Comparison of ENCODE assay signal across 9 mouse cellular contexts in the genomic region with DNA sequence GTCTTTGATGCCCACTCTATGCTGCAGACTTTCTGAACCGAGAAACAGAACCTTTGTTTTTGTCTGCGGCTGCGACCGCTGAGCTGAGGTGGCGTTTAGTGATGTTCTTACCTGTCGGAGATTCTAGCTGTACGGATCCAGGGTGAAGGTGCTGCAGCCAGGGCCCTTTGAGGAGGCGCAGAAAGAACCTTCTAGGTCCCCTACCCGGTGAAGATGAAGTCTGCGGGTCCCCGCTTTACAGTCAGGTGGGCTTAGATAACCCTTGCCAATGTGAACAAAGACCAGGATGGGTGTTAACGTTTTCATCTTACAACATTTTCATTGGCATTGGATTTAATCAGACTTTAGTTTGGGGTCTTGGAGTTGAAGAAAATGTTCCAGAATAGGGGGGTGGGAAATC. TPM values are rescaled to one million over a fixed set of nuclear protein-coding genes. Genes with fewer than 3 reads are reported as not detected.
A peak's percentile ranks its signal among the peaks of the same experiment; 100 is the strongest.
DNase-seq lines count a peak whose midpoint lies in the region; ATAC-seq and TF ChIP-seq lines count a peak whose summit lies in the region.
"Had no signal": no experiment of that assay in that cellular context is flagged by ENCODE, and none has a peak within 500 bp of the region (broad histone marks: within the 10 kb centered on the region; RNA-seq: fewer than 3 reads in every experiment).

No protein-coding gene starts in this region.

- ATAC-seq in midbrain, embryonic 12.5 days (ENCODE audit: low FRiP score, low read depth) = 0 out of 2 replicates have a peak, but pooled peaks have one; percentile 36
- ATAC-seq in erythroid progenitor cell, adult 5-6 weeks (replicated peaks; ENCODE audit: low FRiP score, poor library complexity, severe bottlenecking) = no peak

- H3K4me1 ChIP-seq in heart, embryonic 10.5 days = 0 out of 2 replicates have a peak, but pooled peaks cover 4% of the 10 kb centered on the region
- peaks cover 0 to 1% of the 10 kb centered on the region in 2 experiments; a peak in 1 of 4 replicates for H3K4me1 ChIP-seq in MEL (ENCODE audit: control insufficient read depth in 1 of 2, insufficient read depth in 2 of 2, low read length in 2 of 2)
- peaks cover 10% of the 10 kb centered on the region; the same call in 1 of the 2 replicates for H3K4me1 ChIP-seq in hindbrain, embryonic 10.5 days (replicated peaks)
- no peaks in the 10 kb centered on the region for H3K4me1 ChIP-seq in midbrain, embryonic 12.5 days

- WGBS in heart, embryonic 10.5 days = under 1% methylated on average over 12 of the region's 12 CpGs
- 1% methylated on average over 12 of the region's 12 CpGs for WGBS in hindbrain, embryonic 10.5 days
- 1% methylated on average over 12 of the region's 12 CpGs for WGBS in midbrain, embryonic 12.5 days

- peak overlapping the region; percentile 52 for H3K9ac ChIP-seq in MEL (ENCODE audit: control insufficient read depth, low read depth, low read length, poor library complexity, severe bottlenecking)
- peak overlapping the region; percentile 50 for H3K9ac ChIP-seq in midbrain, embryonic 12.5 days (replicated peaks)

- no peak for TF ChIP-seq RAD21 in MEL (IDR thresholded peaks at IDR 0.05; ENCODE audit: low read depth, low read length)

- no peak for TF ChIP-seq POLR2A in MEL (IDR thresholded peaks at IDR 0.05; ENCODE audit: control insufficient read depth in 1 of 2, insufficient read depth in 1 of 2, low read depth in 1 of 2, low read length in 2 of 2, poor library complexity in 1 of 2)

- no peaks in the 10 kb centered on the region for H3K79me2 ChIP-seq in MEL (ENCODE audit: control insufficient read depth, insufficient read depth, low read length, poor library complexity)

- H3K4me3 ChIP-seq in heart, embryonic 10.5 days = peak overlapping the region; percentile 74
- peak overlapping the region; percentile 62 to 77 for H3K4me3 ChIP-seq in MEL (ENCODE audit: control insufficient read depth in 1 of 2, insufficient read depth in 1 of 2, low read depth in 2 of 2, low read length in 2 of 2)
- H3K4me3 ChIP-seq in hindbrain, embryonic 10.5 days = peak overlapping the region; percentile 65
- peak overlapping the region; percentile 54 for H3K4me3 ChIP-seq in midbrain, embryonic 12.5 days

- TF ChIP-seq EP300 in MEL (IDR thresholded peaks at IDR 0.05; ENCODE audit: low read depth in 1 of 2, low read length in 2 of 2) = no peak

- intact Hi-C loops in heart, postnatal 25 days (cut with DNase I) = no loop called here

- H3K27ac ChIP-seq in heart, embryonic 10.5 days = peak overlapping the region; percentile 63
- no peak overlapping the region for H3K27ac ChIP-seq in MEL (ENCODE audit: control insufficient read depth, low read depth, low read length)
- H3K27ac ChIP-seq in hindbrain, embryonic 10.5 days = peak overlapping the region; percentile 78
- no peak overlapping the region for H3K27ac ChIP-seq in midbrain, embryonic 12.5 days (replicated peaks)

- H3K9me3 ChIP-seq in heart, embryonic 10.5 days = no peaks in the 10 kb centered on the region
- H3K9me3 ChIP-seq in MEL (replicated peaks; ENCODE audit: insufficient read depth, low read length) = no peaks in the 10 kb centered on the region
- no peaks in the 10 kb centered on the region for H3K9me3 ChIP-seq in hindbrain, embryonic 10.5 days
- H3K9me3 ChIP-seq in midbrain, embryonic 12.5 days = no peaks in the 10 kb centered on the region

- H3K4me2 ChIP-seq in midbrain, embryonic 12.5 days (replicated peaks) = peak overlapping the region; percentile 65

- peaks cover 19% of the 10 kb centered on the region; the same call in 1 of the 2 replicates for H3K27me3 ChIP-seq in heart, embryonic 10.5 days (ENCODE audit: insufficient read depth, poor library complexity, severe bottlenecking)
- no peaks in the 10 kb centered on the region for H3K27me3 ChIP-seq in MEL (ENCODE audit: control insufficient read depth in 1 of 2, insufficient read depth in 2 of 2, low read length in 2 of 2)
- H3K27me3 ChIP-seq in hindbrain, embryonic 10.5 days (ENCODE audit: insufficient read depth, poor library complexity, severe bottlenecking) = peaks cover 28% of the 10 kb centered on the region
- H3K27me3 ChIP-seq in midbrain, embryonic 12.5 days = peaks cover 37% of the 10 kb centered on the region

- DNase-seq in heart, embryonic 10.5 days (ENCODE audit: low spot score) = no peak
- DNase-seq in heart, postnatal 25 days (ENCODE audit: low spot score) = no peak
- no peak for DNase-seq in MEL (ENCODE audit: low read depth, low spot score)
- no peak for DNase-seq in hindbrain, embryonic 10.5 days (ENCODE audit: low spot score)
- no peak for DNase-seq in left cerebral cortex, adult 11 months (ENCODE audit: low spot score)
- no peak for DNase-seq in gastrocnemius, postnatal 10 days

- no peaks in the 10 kb centered on the region for H3K36me3 ChIP-seq in heart, embryonic 10.5 days
- peaks cover 0 to 8% of the 10 kb centered on the region in 2 experiments; a peak in 2 of 4 replicates for H3K36me3 ChIP-seq in MEL (ENCODE audit: control insufficient read depth in 1 of 2, insufficient read depth in 2 of 2, low read length in 2 of 2)
- no peaks in the 10 kb centered on the region for H3K36me3 ChIP-seq in hindbrain, embryonic 10.5 days
- no peaks in the 10 kb centered on the region for H3K36me3 ChIP-seq in midbrain, embryonic 12.5 days

- TF ChIP-seq CTCF in MEL (IDR thresholded peaks at IDR 0.05 in 2 of 3, conservative IDR thresholded peaks at IDR 0.05 in 1 of 3; ENCODE audit: control insufficient read depth in 1 of 3, insufficient read depth in 1 of 3, low read depth in 2 of 3, low read length in 3 of 3, poor library complexity in 1 of 3, severe bottlenecking in 1 of 3) = no peak

TF ChIP-seq in MEL, 35 proteins besides CTCF, POLR2A, EP300 and RAD21:
- TF ChIP-seq SIN3A (IDR thresholded peaks at IDR 0.05; ENCODE audit: low read length) = no peak
TF ChIP-seq in MEL: peak in this region for 0.

RNA-seq across cellular contexts. Expression of a gene that starts 39.0 kb away (rescaled TPM):
- not detected in 2 replicates for polyA plus RNA-seq in heart, embryonic 10.5 days (2016; fragmentation: Nextera tagmentation; extraction: Ambion mirVana)
- total RNA-seq in heart, postnatal 25 days (2021) = not detected
- total RNA-seq in MEL (2012; rRNA removed) = not detected in 2 replicates
- not detected for polyA plus RNA-seq in MEL (2012; ENCODE audit: insufficient read depth in 1 of 2, insufficient read length in 2 of 2, low read depth in 1 of 2, low replicate concordance in 2 of 2, missing spikeins in 1 of 2)
- polyA plus RNA-seq in hindbrain, embryonic 10.5 days (2016; fragmentation: Nextera tagmentation; extraction: Ambion mirVana) = not detected in 2 replicates
- not detected in 2 replicates for polyA plus RNA-seq in midbrain, embryonic 12.5 days (2016; fragmentation: Nextera tagmentation; extraction: Ambion mirVana)
- total RNA-seq in erythroid progenitor cell, adult 5-6 weeks (2015; ENCODE audit: low replicate concordance) = not detected in 2 replicates
- total RNA-seq in erythroid progenitor cell, adult 5-6 weeks (2017; ENCODE audit: low replicate concordance) = not detected in 2 replicates
- total RNA-seq in gastrocnemius, postnatal 10 days (2021) = not detected
- polyA plus RNA-seq: small intestine, adult 2 months had no signal

RNA-seq across cellular contexts. Expression of a gene that starts 58.4 kb away (rescaled TPM):
- polyA plus RNA-seq in heart, embryonic 10.5 days (2016; fragmentation: Nextera tagmentation; extraction: Ambion mirVana) = not detected in 2 replicates
- total RNA-seq in heart, postnatal 25 days (2021) = not detected
- not detected in 2 replicates for total RNA-seq in MEL (2012; rRNA removed)
- not detected for polyA plus RNA-seq in MEL (2012; ENCODE audit: insufficient read depth in 1 of 2, insufficient read length in 2 of 2, low read depth in 1 of 2, low replicate concordance in 2 of 2, missing spikeins in 1 of 2)
- polyA plus RNA-seq in hindbrain, embryonic 10.5 days (2016; fragmentation: Nextera tagmentation; extraction: Ambion mirVana) = 0.12 TPM in 1 of 2 replicates, not detected in the other
- not detected in 2 replicates for polyA plus RNA-seq in midbrain, embryonic 12.5 days (2016; fragmentation: Nextera tagmentation; extraction: Ambion mirVana)
- not detected in 2 replicates for total RNA-seq in erythroid progenitor cell, adult 5-6 weeks (2015; ENCODE audit: low replicate concordance)
- total RNA-seq in erythroid progenitor cell, adult 5-6 weeks (2017; ENCODE audit: low replicate concordance) = not detected in 2 replicates
- not detected for total RNA-seq in gastrocnemius, postnatal 10 days (2021)
- polyA plus RNA-seq: small intestine, adult 2 months had no signal

Comparison
In these comparisons a context has a peak if more than half of its experiments do, and no peak if none do; other contexts are left out.
1. H3K27ac ChIP-seq: peak in heart, embryonic 10.5 days (single experiment) and hindbrain, embryonic 10.5 days (single experiment); none in MEL (single experiment) and midbrain, embryonic 12.5 days (single experiment).
2. Peak in every context shown above with its lines, with median percentiles within 50 percentile points of each other: H3K4me3 ChIP-seq.